Mouse (Mus musculus) adrenal gland, adult 8-10 months (tissue): ENCODE results near the gene Hist1h2ab. TPM values are rescaled to one million over a fixed set of nuclear protein-coding genes. Genes with fewer than 3 reads are reported as not detected.

ENCODE experiments used
- DNase-seq: peaks from one replicate; pipeline ENCODE4 v3.0.0; 2022
- microRNA-seq, 2 experiments: library from miRNA; unstranded; fragments of <30 nt; microRNA quantifications; one replicate each; pipeline ENCODE4 v1.2.0; 2022
- total RNA-seq, 4 experiments: library from RNA; stranded (reverse); gene quantifications; 2 replicates each; pipeline ENCODE4 v1.2.4; 2022

The Hist1h2ab gene
- total RNA-seq, 4 experiments from 2014 or later = 24.0 to 37.5 (median 29.3) TPM

GRCm38 (mm10) chr13:23792520-23792919 is 41.6 kb downstream of the Hist1h2ab start:
- DNase-seq = no peak

DNA sequence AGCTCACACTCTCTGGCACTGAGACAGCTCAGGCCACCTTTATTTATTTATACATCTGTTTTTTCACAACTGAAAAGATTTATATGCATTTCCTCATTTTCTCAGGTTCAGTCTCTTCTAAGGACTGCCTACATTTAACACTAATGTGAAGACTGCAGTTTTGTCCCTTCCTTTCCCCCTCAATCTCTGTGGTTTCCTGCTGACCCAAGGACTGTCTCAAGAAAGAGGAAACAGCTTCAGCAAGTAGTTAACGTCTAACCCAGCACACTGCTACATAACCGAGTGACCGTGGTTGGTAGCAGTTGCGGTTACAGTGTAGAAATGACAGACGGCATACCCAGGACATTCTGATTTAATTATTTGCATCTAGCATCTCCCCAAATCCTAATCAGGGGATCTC is 48.5 kb downstream of the Hist1h2ab start:
- DNase-seq = no peak

Small RNA genes within 50 kb of the gene (microRNA-seq; reads per million reads assigned to microRNA genes)
- gene Gm44314 (0 reads per million in 2 experiments), gene Gm44484 (0 reads per million in 2 experiments)

Other genes starting within 250 kb of the Hist1h2ab start
- gene Hist1h4h, start 220.1 kb upstream of the Hist1h2ab start, total RNA-seq = 100 to 1,000 TPM; 381 to 523 (median 406) TPM
- 10 to 100 TPM in 3 of 4 experiments, 1 to 10 TPM in 1; 8.2 to 20.8 (median 16.2) TPM for gene Hist1h2af, start 217.2 kb upstream of the Hist1h2ab start, total RNA-seq
- gene Hist1h3g, start 215.7 kb upstream of the Hist1h2ab start, total RNA-seq = 1 to 10 TPM; 3.2 to 5.6 (median 4.7) TPM
- 1 to 10 TPM; 2.2 to 3.4 (median 2.9) TPM for gene Hist1h2bh, start 207.7 kb upstream of the Hist1h2ab start, total RNA-seq
- 10 to 100 TPM; 16.8 to 22.6 (median 20.7) TPM for gene Hist1h3f, start 207.1 kb upstream of the Hist1h2ab start, total RNA-seq
- 10 to 100 TPM; 54.2 to 65.8 (median 58.8) TPM for gene Hist1h4f, start 199.5 kb upstream of the Hist1h2ab start, total RNA-seq
- gene Hist1h1d, start 197.9 kb upstream of the Hist1h2ab start, total RNA-seq = 1 to 10 TPM; 2.2 to 3.9 (median 3.1) TPM
- 10 to 100 TPM; 48.1 to 62.5 (median 53.5) TPM for gene Hist1h3e, start 188.8 kb upstream of the Hist1h2ab start, total RNA-seq
- 1 to 10 TPM; 4.5 to 9.9 (median 6.6) TPM for gene Hist1h2ae, start 179.9 kb upstream of the Hist1h2ab start, total RNA-seq
- gene Hist1h2bg, start 179.7 kb upstream of the Hist1h2ab start, total RNA-seq = 10 to 100 TPM; 55.2 to 81.2 (median 75.0) TPM
- gene Hist1h2bf, start 176.9 kb upstream of the Hist1h2ab start, total RNA-seq = 10 to 100 TPM; 18.7 to 29.5 (median 23.2) TPM
- gene Hist1h2ad, start 176.7 kb upstream of the Hist1h2ab start, total RNA-seq = 1 to 10 TPM; 4.8 to 9.8 (median 5.8) TPM
- 1 to 10 TPM; 2.9 to 4.8 (median 3.3) TPM for gene Hist1h3d, start 175.4 kb upstream of the Hist1h2ab start, total RNA-seq
- gene Hist1h4d, start 169.5 kb upstream of the Hist1h2ab start, total RNA-seq = 100 to 1,000 TPM; 116 to 151 (median 145) TPM
- 10 to 100 TPM; 11.0 to 15.5 (median 13.2) TPM for gene Hist1h2be, start 130.0 kb upstream of the Hist1h2ab start, total RNA-seq
- gene Hist1h1e, start 128.6 kb upstream of the Hist1h2ab start, total RNA-seq = 10 to 100 TPM; 61.3 to 77.8 (median 63.8) TPM
- 1 to 10 TPM; 1.8 to 3.2 (median 2.3) TPM for gene Hist1h2ac, start 67.2 kb upstream of the Hist1h2ab start, total RNA-seq
- 100 to 1,000 TPM; 105 to 176 (median 135) TPM for gene Hist1h2bc, start 66.9 kb upstream of the Hist1h2ab start, total RNA-seq
- under 1 TPM in 1 of 4 experiments, not detected in 3; 0.26 TPM for gene Hist1h1t, start 55.3 kb upstream of the Hist1h2ab start, total RNA-seq
- gene Hist1h4c, start 52.7 kb upstream of the Hist1h2ab start, total RNA-seq = 10 to 100 TPM; 71.9 to 93.9 (median 88.6) TPM
- 10 to 100 TPM; 27.4 to 41.7 (median 33.5) TPM for gene Hfe, start 40.3 kb upstream of the Hist1h2ab start, total RNA-seq
- gene Hist1h1c, start 12.3 kb upstream of the Hist1h2ab start, total RNA-seq = 100 to 1,000 TPM; 212 to 290 (median 255) TPM
- 10 to 100 TPM in 1 of 4 experiments, 1 to 10 TPM in 3; 4.3 to 10.9 (median 7.4) TPM for gene Hist1h3c, start 5.5 kb upstream of the Hist1h2ab start, total RNA-seq
- 10 to 100 TPM; 14.8 to 24.3 (median 20.0) TPM for gene Hist1h2bb, start 4.4 kb upstream of the Hist1h2ab start, total RNA-seq
- gene Hist1h3b, start 1.1 kb downstream of the Hist1h2ab start, total RNA-seq = 10 to 100 TPM; 18.1 to 29.8 (median 26.6) TPM
- gene Hist1h4b, start 5.9 kb downstream of the Hist1h2ab start, total RNA-seq = 100 to 1,000 TPM in 1 of 4 experiments, 10 to 100 TPM in 3; 69.6 to 104 (median 91.8) TPM
- gene Hist1h4a, start 10.1 kb downstream of the Hist1h2ab start, total RNA-seq = 10 to 100 TPM; 18.1 to 29.1 (median 26.8) TPM
- gene Hist1h3a, start 11.3 kb downstream of the Hist1h2ab start, total RNA-seq = 10 to 100 TPM; 28.7 to 37.4 (median 36.4) TPM
- gene Hist1h1a, start 12.5 kb downstream of the Hist1h2ab start, total RNA-seq = 10 to 100 TPM; 16.7 to 20.1 (median 18.6) TPM
- under 1 TPM in 3 of 4 experiments, not detected in 1; 0.24 to 0.48 (median 0.26) TPM for gene Trim38, start 18.8 kb downstream of the Hist1h2ab start, total RNA-seq
- under 1 TPM in 1 of 4 experiments, not detected in 3; 0.06 TPM for gene Slc17a2, start 55.9 kb downstream of the Hist1h2ab start, total RNA-seq
- gene Slc17a3, start 88.3 kb downstream of the Hist1h2ab start, total RNA-seq = 1 to 10 TPM in 1 of 4 experiments, under 1 TPM in 3; 0.18 to 1.4 (median 0.76) TPM
- not detected for gene Slc17a1, start 116.6 kb downstream of the Hist1h2ab start, total RNA-seq
- gene Slc17a4, start 163.9 kb downstream of the Hist1h2ab start, total RNA-seq = under 1 TPM in 3 of 4 experiments, not detected in 1; 0.13 to 0.38 (median 0.15) TPM
- not detected for gene Hist1h2ba, start 183.0 kb downstream of the Hist1h2ab start, total RNA-seq
- gene Hist1h2aa, start 183.3 kb downstream of the Hist1h2ab start, total RNA-seq = not detected
- 1 to 10 TPM; 2.3 to 4.4 (median 3.1) TPM for gene Scgn, start 240.1 kb downstream of the Hist1h2ab start, total RNA-seq